Mouse (Mus musculus) T-helper 1 cell (primary cell): Measurements from ENCODE around the gene Ikzf2.

Experiments used
- in situ Hi-C: fragments of 300-600 bp; cut with MboI, MseI; formaldehyde crosslinking; loops from one replicate; pipeline ENCODE4 v1.15.1; 2025; ENCODE audit warnings: high pct_unique_total_duplicates

Ikzf2 gene

GRCm38 (mm10) chr1:69599074-69599772 is 87.8 kb downstream of the Ikzf2 start:
- in situ Hi-C loops: no loop called here

GRCm38 (mm10) chr1:69591889-69592288 is 95.2 kb downstream of the Ikzf2 start:
- in situ Hi-C loops: no loop called here

GRCm38 (mm10) chr1:69591328-69591801 is 95.7 kb downstream of the Ikzf2 start:
- in situ Hi-C loops: no loop called here

- in situ Hi-C loops: no loop called here
Measured at GRCm38 (mm10) chr1:69585546-69585945, 101.5 kb downstream of the Ikzf2 start.

- in situ Hi-C loops: no loop called here
Measured at GRCm38 (mm10) chr1:69583932-69584659, 102.9 kb downstream of the Ikzf2 start.

- in situ Hi-C loops: no loop called here
Measured at GRCm38 (mm10) chr1:69578917-69579316, 108.1 kb downstream of the Ikzf2 start.

GRCm38 (mm10) chr1:69559443-69560090 is 127.5 kb downstream of the Ikzf2 start:
- in situ Hi-C loops: loop anchor here (10.0 kb wide), 1 partner anchor 1435 kb away; no protein-coding TSS in a partner anchor

GRCm38 (mm10) chr1:69555636-69556151 is 131.4 kb downstream of the Ikzf2 start:
- in situ Hi-C loops: no loop called here

GRCm38 (mm10) chr1:69549987-69550386 is 137.1 kb downstream of the Ikzf2 start:
- in situ Hi-C loops: loop anchor here (5.0 kb wide), 1 partner anchor 137 kb away; the partner anchor contains the start of gene Ikzf2

GRCm38 (mm10) chr1:69545885-69546253 is 141.2 kb downstream of the Ikzf2 start:
- in situ Hi-C loops: loop anchor here (5.0 kb wide), 1 partner anchor 141 kb away; the partner anchor contains the start of gene Ikzf2

- in situ Hi-C loops: loop anchor here (5.0 kb wide), 1 partner anchor 142 kb away; the partner anchor contains the start of gene Ikzf2
Measured at GRCm38 (mm10) chr1:69545217-69545884, 141.7 kb downstream of the Ikzf2 start.

GRCm38 (mm10) chr1:69543774-69544597 is 143.1 kb downstream of the Ikzf2 start:
- in situ Hi-C loops: no loop called here

GRCm38 (mm10) chr1:69542546-69542945 is 144.5 kb downstream of the Ikzf2 start:
- in situ Hi-C loops: no loop called here

- in situ Hi-C loops: no loop called here
Measured at GRCm38 (mm10) chr1:69538663-69539062, 148.4 kb downstream of the Ikzf2 start.

GRCm38 (mm10) chr1:69537619-69538018 is 149.4 kb downstream of the Ikzf2 start:
- in situ Hi-C loops: no loop called here

- in situ Hi-C loops: no loop called here
Measured at GRCm38 (mm10) chr1:69535507-69535906, 151.5 kb downstream of the Ikzf2 start.

- in situ Hi-C loops: no loop called here
Measured at GRCm38 (mm10) chr1:69533048-69533447, 154.0 kb downstream of the Ikzf2 start.

- in situ Hi-C loops: no loop called here
Measured at GRCm38 (mm10) chr1:69528696-69529095, 158.3 kb downstream of the Ikzf2 start.

GRCm38 (mm10) chr1:69521656-69522055 is 165.4 kb downstream of the Ikzf2 start:
- in situ Hi-C loops: no loop called here

GRCm38 (mm10) chr1:69519356-69519755 is 167.7 kb downstream of the Ikzf2 start:
- in situ Hi-C loops: no loop called here
